Mouse (Mus musculus): Measurements from ENCODE around the gene Rnf31. TPM values are rescaled to one million over a fixed set of nuclear protein-coding genes. Genes with fewer than 3 reads are reported as not detected.

Gene Rnf31
- total and polyA plus RNA-seq, 2 experiments, result 4.9 to 20.4 TPM

DNA sequence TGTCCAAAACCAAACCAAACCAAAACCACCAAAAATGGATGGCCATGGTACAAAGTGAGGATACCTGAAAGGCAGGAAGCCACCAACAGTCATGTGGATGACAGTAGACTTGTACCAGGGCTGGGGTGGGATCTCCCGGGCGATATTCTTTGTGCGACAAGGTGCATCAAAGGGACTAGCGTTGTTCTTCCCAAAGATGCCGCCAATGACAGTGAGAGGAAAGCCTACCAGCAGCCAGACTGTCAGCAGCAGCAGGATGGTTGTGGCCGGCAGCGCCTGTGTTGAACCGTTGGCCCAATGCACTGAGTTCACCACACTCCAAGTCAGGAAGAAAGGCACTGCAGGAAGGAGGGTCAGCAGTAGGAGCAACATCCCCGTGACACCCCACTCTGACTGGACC, 46.3 kb downstream of the Rnf31 start, which contains the start of gene Gm49378:
Gene Gm49378 (minus strand): TSS at position 101 of the 400 bp plus-strand sequence.
- no peaks in the 10 kb centered on the region for H3K27me3 ChIP-seq (ENCODE audit: control insufficient read depth, insufficient read depth, low read length)
- H3K9ac ChIP-seq (ENCODE audit: low read depth, low read length), result no peak within 1 kb of the TSS
- 93% methylated on average over 9 of the region's 9 CpGs for WGBS
- H3K79me2 ChIP-seq (ENCODE audit: control insufficient read depth, insufficient read depth, low read length), result peaks cover 15% of the 10 kb centered on the region; the same call in 1 of the 2 replicates
- no peak for DNase-seq (ENCODE audit: extremely low read depth, low read depth, low spot score)
- H3K27ac ChIP-seq (replicated peaks; ENCODE audit: insufficient read depth, low read depth, low read length), result no peak within 1 kb of the TSS
- no peak within 1 kb of the TSS for H3K4me3 ChIP-seq (ENCODE audit: insufficient read depth, low read depth, low read length)
- peaks cover 9% of the 10 kb centered on the region for H3K4me1 ChIP-seq (ENCODE audit: control insufficient read depth, insufficient read depth, low read length)
- TF ChIP-seq POLR2A (IDR thresholded peaks at IDR 0.05; ENCODE audit: extremely low read depth, insufficient read depth, low read length), result no peak
- TF ChIP-seq CTCF (IDR thresholded peaks at IDR 0.05; ENCODE audit: low read depth, low read length), result no peak
- peaks cover 14% of the 10 kb centered on the region for H3K36me3 ChIP-seq (ENCODE audit: control insufficient read depth, insufficient read depth, low read length)

DNA sequence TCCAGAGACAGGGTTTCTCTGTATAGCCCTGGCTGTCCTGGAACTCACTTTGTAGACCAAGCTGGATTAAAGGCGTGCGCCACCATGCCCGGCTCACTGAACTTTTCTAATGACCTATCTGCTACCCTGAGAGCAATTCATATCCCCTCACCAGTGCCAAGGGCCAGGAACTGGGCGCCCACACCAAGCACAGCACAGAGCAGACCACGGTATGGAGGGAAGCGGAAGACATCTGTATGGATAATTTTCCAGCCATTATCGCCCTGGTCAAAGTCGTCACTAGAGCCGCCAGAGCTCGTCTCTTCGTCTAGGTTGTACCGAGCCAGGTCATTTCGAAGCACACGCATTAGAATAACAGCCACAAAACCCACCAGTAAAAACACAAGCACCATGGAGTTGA, 49.3 kb downstream of the Rnf31 start:
- Histone ChIP-seq H3K4me3 (ENCODE audit: insufficient read depth, low read depth, low read length) (no peak overlapping the region), H3K27me3 (ENCODE audit: control insufficient read depth, insufficient read depth, low read length) (no peaks in the 10 kb centered on the region), H3K9ac (ENCODE audit: low read depth, low read length) (no peak overlapping the region), H3K36me3 (ENCODE audit: control insufficient read depth, insufficient read depth, low read length) (peaks cover 14% of the 10 kb centered on the region), H3K79me2 (ENCODE audit: control insufficient read depth, insufficient read depth, low read length) (peaks cover 18% of the 10 kb centered on the region; the same call in 1 of the 2 replicates), H3K4me1 (ENCODE audit: control insufficient read depth, insufficient read depth, low read length) (peaks cover 14% of the 10 kb centered on the region), H3K27ac (replicated peaks; ENCODE audit: insufficient read depth, low read depth, low read length) (no peak overlapping the region)
- TF ChIP-seq CTCF (IDR thresholded peaks at IDR 0.05; ENCODE audit: low read depth, low read length) (no peak), POLR2A (IDR thresholded peaks at IDR 0.05; ENCODE audit: extremely low read depth, insufficient read depth, low read length) (no peak)
- no peak for DNase-seq (ENCODE audit: extremely low read depth, low read depth, low spot score)
- WGBS, result 96% methylated on average over 14 of the region's 14 CpGs

DNA sequence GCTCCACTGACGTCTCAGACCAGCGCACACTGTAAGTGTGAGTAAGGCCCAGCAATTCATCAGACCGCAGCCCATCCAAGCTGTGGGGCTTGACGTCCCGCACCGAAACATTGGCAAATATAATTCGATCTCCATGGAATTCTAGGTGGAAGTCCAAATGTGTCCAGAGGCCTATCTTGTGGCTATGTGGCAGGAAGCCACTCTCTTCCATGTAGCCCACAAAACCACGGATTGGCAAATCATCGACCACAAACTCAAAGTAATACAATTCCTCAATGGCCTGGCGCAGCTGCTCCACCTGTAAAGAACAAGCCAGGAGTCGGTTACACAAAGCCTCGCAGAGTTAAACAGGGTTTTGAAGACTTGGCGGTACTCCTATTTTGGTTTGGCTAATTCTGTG, 49.8 kb downstream of the Rnf31 start:
- H3K79me2 ChIP-seq (ENCODE audit: control insufficient read depth, insufficient read depth, low read length), result peaks cover 18% of the 10 kb centered on the region; the same call in 1 of the 2 replicates
- WGBS, result 96% methylated on average over 13 of the region's 13 CpGs
- no peaks in the 10 kb centered on the region for H3K27me3 ChIP-seq (ENCODE audit: control insufficient read depth, insufficient read depth, low read length)
- peaks cover 14% of the 10 kb centered on the region for H3K36me3 ChIP-seq (ENCODE audit: control insufficient read depth, insufficient read depth, low read length)
- no peak for DNase-seq (ENCODE audit: extremely low read depth, low read depth, low spot score)
- H3K4me1 ChIP-seq (ENCODE audit: control insufficient read depth, insufficient read depth, low read length), result peaks cover 14% of the 10 kb centered on the region
- H3K9ac ChIP-seq (ENCODE audit: low read depth, low read length), result no peak overlapping the region
- TF ChIP-seq POLR2A (IDR thresholded peaks at IDR 0.05; ENCODE audit: extremely low read depth, insufficient read depth, low read length) (no peak), CTCF (IDR thresholded peaks at IDR 0.05; ENCODE audit: low read depth, low read length) (no peak)
- H3K27ac ChIP-seq (replicated peaks; ENCODE audit: insufficient read depth, low read depth, low read length), result no peak overlapping the region
- H3K4me3 ChIP-seq (ENCODE audit: insufficient read depth, low read depth, low read length), result no peak overlapping the region

DNA sequence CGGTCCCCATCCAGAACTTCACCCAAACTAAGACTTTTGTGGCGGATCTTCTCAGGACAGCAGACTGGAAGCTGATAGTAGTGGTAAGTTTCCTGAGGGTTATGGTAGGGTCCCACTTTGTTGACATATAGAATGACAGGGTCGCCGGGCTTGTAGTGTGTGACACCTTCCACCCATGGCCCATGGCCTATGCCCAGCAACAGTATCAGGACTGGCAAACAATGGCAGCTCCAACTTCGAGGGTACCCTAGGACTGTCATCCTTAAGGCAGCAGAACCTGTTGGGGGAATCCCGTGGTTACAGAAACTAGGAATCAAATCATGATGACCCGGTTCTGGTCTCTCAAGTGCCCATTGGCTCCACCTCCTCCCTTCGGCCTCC, 51.2 kb downstream of the Rnf31 start:
- Histone ChIP-seq H3K36me3 (ENCODE audit: control insufficient read depth, insufficient read depth, low read length) (peaks cover 11% of the 10 kb centered on the region), H3K27me3 (ENCODE audit: control insufficient read depth, insufficient read depth, low read length) (no peaks in the 10 kb centered on the region), H3K27ac (replicated peaks; ENCODE audit: insufficient read depth, low read depth, low read length) (peak overlapping the region; percentile 96), H3K4me3 (ENCODE audit: insufficient read depth, low read depth, low read length) (peak overlapping the region; percentile 90), H3K4me1 (ENCODE audit: control insufficient read depth, insufficient read depth, low read length) (peaks cover 14% of the 10 kb centered on the region), H3K9ac (ENCODE audit: low read depth, low read length) (peak overlapping the region; percentile 93), H3K79me2 (ENCODE audit: control insufficient read depth, insufficient read depth, low read length) (peaks cover 18% of the 10 kb centered on the region; the same call in 1 of the 2 replicates)
- 16% methylated on average over 8 of the region's 8 CpGs for WGBS
- no peak for DNase-seq (ENCODE audit: extremely low read depth, low read depth, low spot score)
- no peak for TF ChIP-seq POLR2A (IDR thresholded peaks at IDR 0.05; ENCODE audit: extremely low read depth, insufficient read depth, low read length)

DNA sequence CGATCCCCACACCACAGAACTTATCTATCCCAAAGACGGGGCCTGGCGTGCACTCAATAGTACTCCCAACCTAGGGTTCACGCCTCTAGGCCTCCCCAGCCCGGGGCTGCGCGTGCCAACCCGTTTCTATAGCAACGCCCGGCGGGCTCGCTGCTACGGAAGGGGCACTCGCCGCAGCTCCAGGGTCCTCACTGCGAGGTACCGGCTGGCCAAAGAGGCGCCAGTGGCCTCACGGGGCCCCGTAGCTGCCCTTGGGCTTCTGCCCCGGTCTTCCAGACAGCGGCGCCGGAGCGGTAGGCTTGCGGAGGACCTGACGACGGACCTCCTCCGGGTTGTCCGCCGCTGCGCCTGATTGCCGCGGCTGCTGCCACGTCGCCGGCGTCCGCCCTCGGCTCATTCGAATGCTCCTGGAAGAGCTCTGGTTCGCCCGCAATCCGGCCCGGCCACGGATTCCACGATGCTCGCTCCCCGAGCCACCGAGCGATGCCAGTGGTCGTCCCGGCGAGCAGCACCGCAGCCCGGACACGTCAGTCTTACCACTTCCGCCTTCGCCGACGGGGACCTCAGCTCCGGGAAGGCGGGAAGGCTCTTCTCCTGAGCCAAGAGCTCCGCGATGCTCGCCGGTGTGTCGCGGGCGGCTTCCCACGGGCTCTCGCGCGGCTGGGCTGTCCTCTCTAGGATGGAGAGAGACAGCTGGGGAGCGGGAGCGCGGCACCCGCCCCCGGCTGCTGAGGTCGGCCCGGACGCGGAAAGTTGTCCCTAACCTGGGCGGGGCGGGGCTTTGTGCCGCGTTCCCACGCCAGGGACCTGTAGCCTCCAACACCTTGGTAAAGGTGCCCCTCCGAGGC, 51.8 kb downstream of the Rnf31 start, which contains the start of gene Tm9sf1:
Gene Tm9sf1 (minus strand): TSS at position 747 of the 848 bp plus-strand sequence.
- DNase-seq (ENCODE audit: extremely low read depth, low read depth, low spot score), result peak; percentile 72
- Histone ChIP-seq H3K4me3 (ENCODE audit: insufficient read depth, low read depth, low read length) (peak within 1 kb of the TSS; percentile 90), H3K27me3 (ENCODE audit: control insufficient read depth, insufficient read depth, low read length) (no peaks in the 10 kb centered on the region), H3K36me3 (ENCODE audit: control insufficient read depth, insufficient read depth, low read length) (peaks cover 10% of the 10 kb centered on the region), H3K9ac (ENCODE audit: low read depth, low read length) (peak within 1 kb of the TSS; percentile 93), H3K4me1 (ENCODE audit: control insufficient read depth, insufficient read depth, low read length) (peaks cover 14% of the 10 kb centered on the region), H3K27ac (replicated peaks; ENCODE audit: insufficient read depth, low read depth, low read length) (peak within 1 kb of the TSS; percentile 96), H3K79me2 (ENCODE audit: control insufficient read depth, insufficient read depth, low read length) (peaks cover 18% of the 10 kb centered on the region; the same call in 1 of the 2 replicates)
- WGBS, result under 1% methylated on average over 89 of the region's 89 CpGs
- no peak for TF ChIP-seq CTCF (IDR thresholded peaks at IDR 0.05; ENCODE audit: low read depth, low read length)
- TF ChIP-seq POLR2A (IDR thresholded peaks at IDR 0.05; ENCODE audit: extremely low read depth, insufficient read depth, low read length), result peak; percentile 55; the same call in 1 of the 2 replicates

Measured in liver, adult 2 months (tissue).